8 mouse cellular contexts compared by ENCODE assay signal in genomic region chr7:130533316-130534260, GRCm38 (mm10). TPM values are rescaled to one million over a fixed set of nuclear protein-coding genes. Genes with fewer than 3 reads are reported as not detected.
A peak's percentile ranks its signal among the peaks of the same experiment; 100 is the strongest.
DNase-seq lines count a peak whose midpoint lies in the region; ATAC-seq lines count a peak whose summit lies in the region.

No protein-coding gene starts in this region.

- 53% methylated on average over 24 of the region's 25 CpGs for WGBS in hindbrain, embryonic 13.5 days

- H3K9ac ChIP-seq in hindbrain, embryonic 13.5 days = no peak overlapping the region

- no peak overlapping the region for H3K4me3 ChIP-seq in hindbrain, embryonic 13.5 days

- 0 out of 2 replicates have a peak overlapping the region, but pooled peaks have one; percentile 40 for H3K27ac ChIP-seq in hindbrain, embryonic 13.5 days

- H3K27me3 ChIP-seq in hindbrain, embryonic 13.5 days = no peaks in the 10 kb centered on the region

- no peaks in the 10 kb centered on the region for H3K9me3 ChIP-seq in hindbrain, embryonic 13.5 days

- no peak overlapping the region for H3K4me2 ChIP-seq in hindbrain, embryonic 13.5 days

- H3K4me1 ChIP-seq in hindbrain, embryonic 13.5 days (replicated peaks) = no peaks in the 10 kb centered on the region

- H3K36me3 ChIP-seq in hindbrain, embryonic 13.5 days = peaks cover 44% of the 10 kb centered on the region

- DNase-seq in Muller cell, postnatal 12 days (ENCODE audit: inconsistent ontology term) = peak; percentile 86
- peak; percentile 95 to 98 for DNase-seq in cerebellum, postnatal 10 days
- peak; percentile 80 to 86 for DNase-seq in frontal cortex, postnatal 25 days (ENCODE audit: low spot score in 2 of 2)
- peak; percentile 87 to 91 for DNase-seq in layer of hippocampus, postnatal 14 days (ENCODE audit: low spot score in 2 of 2)
- DNase-seq in lung, postnatal 14 days = peak; percentile 95
- peak; percentile 78 for DNase-seq in retina, adult 2 months (ENCODE audit: low read depth, low spot score)
- DNase-seq in thymus, postnatal 25 days = peak; percentile 82

- peak; percentile 54; the same call in 1 of the 2 replicates for ATAC-seq in hindbrain, embryonic 13.5 days (ENCODE audit: low FRiP score)

RNA-seq across cellular contexts. Expression of gene Ate1, which starts 13.4 kb away (rescaled TPM):
- 94.4 and 104 TPM in 2 replicates for polyA plus RNA-seq in hindbrain, embryonic 13.5 days (2015; fragmentation: Nextera tagmentation; extraction: Ambion mirVana)
- total RNA-seq in layer of hippocampus, postnatal 14 days (2021) = 10 to 100 TPM; 61.6 to 61.9 TPM

RNA-seq across cellular contexts. Expression of gene Nsmce4a, which starts 39.3 kb away (rescaled TPM):
- polyA plus RNA-seq in hindbrain, embryonic 13.5 days (2015; fragmentation: Nextera tagmentation; extraction: Ambion mirVana) = 98.0 and 101 TPM in 2 replicates
- 10 to 100 TPM; 32.6 to 33.3 TPM for total RNA-seq in layer of hippocampus, postnatal 14 days (2021)

RNA-seq across cellular contexts. Expression of gene Tacc2, which starts 43.6 kb away (rescaled TPM):
- polyA plus RNA-seq in hindbrain, embryonic 13.5 days (2015; fragmentation: Nextera tagmentation; extraction: Ambion mirVana) = 58.0 and 59.1 TPM in 2 replicates
- total RNA-seq in layer of hippocampus, postnatal 14 days (2021) = 10 to 100 TPM; 86.2 to 86.5 TPM
